Mouse (Mus musculus): ENCODE results near the gene Adam12.

Gene Adam12

GRCm38 (mm10) chr7:133988356-133988755 lies 243.6 kb downstream of the Adam12 start:
- DNase-seq: peak; percentile 41

GRCm38 (mm10) chr7:133986201-133986600 lies 245.7 kb downstream of the Adam12 start:
- DNase-seq: no peak

GRCm38 (mm10) chr7:133985648-133986047 lies 246.3 kb downstream of the Adam12 start:
- no peak for DNase-seq

GRCm38 (mm10) chr7:133976388-133977122 lies 255.4 kb downstream of the Adam12 start:
- DNase-seq: no peak

- peak; percentile 20 for DNase-seq
Measured at GRCm38 (mm10) chr7:133971086-133971485, 260.9 kb downstream of the Adam12 start.

- DNase-seq: peak; percentile 24
Measured at GRCm38 (mm10) chr7:133970407-133970806, 261.5 kb downstream of the Adam12 start.

GRCm38 (mm10) chr7:133967906-133968305 lies 264.0 kb downstream of the Adam12 start:
- DNase-seq: no peak

GRCm38 (mm10) chr7:133963501-133963900 lies 268.4 kb downstream of the Adam12 start:
- DNase-seq: no peak

GRCm38 (mm10) chr7:133959200-133959599 lies 272.7 kb downstream of the Adam12 start:
- DNase-seq: peak; percentile 31

GRCm38 (mm10) chr7:133957873-133958272 lies 274.1 kb downstream of the Adam12 start:
- no peak for DNase-seq

GRCm38 (mm10) chr7:133954111-133955091 lies 277.5 kb downstream of the Adam12 start:
- DNase-seq: peak; percentile 35

- no peak for DNase-seq
Measured at GRCm38 (mm10) chr7:133951777-133952545, 280.0 kb downstream of the Adam12 start.

GRCm38 (mm10) chr7:133947360-133947759 lies 284.6 kb downstream of the Adam12 start:
- no peak for DNase-seq

GRCm38 (mm10) chr7:133946757-133947345 lies 285.1 kb downstream of the Adam12 start:
- no peak for DNase-seq

GRCm38 (mm10) chr7:133946113-133946512 lies 285.8 kb downstream of the Adam12 start:
- no peak for DNase-seq

GRCm38 (mm10) chr7:133940405-133940804 lies 291.5 kb downstream of the Adam12 start:
- DNase-seq: no peak

GRCm38 (mm10) chr7:133937473-133937872 lies 294.5 kb downstream of the Adam12 start:
- no peak for DNase-seq

- no peak for DNase-seq
Measured at GRCm38 (mm10) chr7:133936377-133936776, 295.6 kb downstream of the Adam12 start.

- no peak for DNase-seq
Measured at GRCm38 (mm10) chr7:133933378-133933777, 298.6 kb downstream of the Adam12 start.

- peak; percentile 22 for DNase-seq
Measured at GRCm38 (mm10) chr7:133931481-133931880, 300.5 kb downstream of the Adam12 start.

- DNase-seq: no peak
Measured at GRCm38 (mm10) chr7:133928981-133929380, 303.0 kb downstream of the Adam12 start.

GRCm38 (mm10) chr7:133925771-133926170 lies 306.2 kb downstream of the Adam12 start:
- DNase-seq: no peak

Measured in kidney, adult 9 months (tissue).